Mouse (Mus musculus) embryo, embryonic 10 days (tissue): ENCODE data around the gene Fam241a.

Experiments
- DNase-seq: peaks from one replicate; pipeline ENCODE4 v3.0.0-alpha.2; 2015; ENCODE audit warnings: low spot score

Fam241a gene

GRCm38 (mm10) chr3:127836798-127837153, 59.3 kb downstream of the Fam241a start:
- peak; percentile 24 for DNase-seq

- no peak for DNase-seq
Observed at GRCm38 (mm10) chr3:127835594-127835993, 60.5 kb downstream of the Fam241a start.

- no peak for DNase-seq
Observed at GRCm38 (mm10) chr3:127834040-127834439, 62.1 kb downstream of the Fam241a start.

GRCm38 (mm10) chr3:127831079-127831478, 65.0 kb downstream of the Fam241a start:
- DNase-seq, result no peak

- no peak for DNase-seq
Observed at GRCm38 (mm10) chr3:127830183-127830582, 65.9 kb downstream of the Fam241a start.

GRCm38 (mm10) chr3:127827123-127827522, 69.0 kb downstream of the Fam241a start:
- DNase-seq, result no peak

- DNase-seq, result no peak
Observed at GRCm38 (mm10) chr3:127826503-127826902, 69.6 kb downstream of the Fam241a start.

GRCm38 (mm10) chr3:127823886-127824863, 71.9 kb downstream of the Fam241a start:
- DNase-seq, result no peak

- DNase-seq, result no peak
Observed at GRCm38 (mm10) chr3:127821209-127821608, 74.9 kb downstream of the Fam241a start.

- DNase-seq, result no peak
Observed at GRCm38 (mm10) chr3:127820400-127820799, 75.7 kb downstream of the Fam241a start.
